Mouse (Mus musculus): ENCODE results near the gene Sema4d. TPM values are rescaled to one million over a fixed set of nuclear protein-coding genes. Genes with fewer than 3 reads are reported as not detected.

Gene Sema4d
- polyA plus RNA-seq, 1 experiment from 2014 or later, result 26.5 TPM

DNA sequence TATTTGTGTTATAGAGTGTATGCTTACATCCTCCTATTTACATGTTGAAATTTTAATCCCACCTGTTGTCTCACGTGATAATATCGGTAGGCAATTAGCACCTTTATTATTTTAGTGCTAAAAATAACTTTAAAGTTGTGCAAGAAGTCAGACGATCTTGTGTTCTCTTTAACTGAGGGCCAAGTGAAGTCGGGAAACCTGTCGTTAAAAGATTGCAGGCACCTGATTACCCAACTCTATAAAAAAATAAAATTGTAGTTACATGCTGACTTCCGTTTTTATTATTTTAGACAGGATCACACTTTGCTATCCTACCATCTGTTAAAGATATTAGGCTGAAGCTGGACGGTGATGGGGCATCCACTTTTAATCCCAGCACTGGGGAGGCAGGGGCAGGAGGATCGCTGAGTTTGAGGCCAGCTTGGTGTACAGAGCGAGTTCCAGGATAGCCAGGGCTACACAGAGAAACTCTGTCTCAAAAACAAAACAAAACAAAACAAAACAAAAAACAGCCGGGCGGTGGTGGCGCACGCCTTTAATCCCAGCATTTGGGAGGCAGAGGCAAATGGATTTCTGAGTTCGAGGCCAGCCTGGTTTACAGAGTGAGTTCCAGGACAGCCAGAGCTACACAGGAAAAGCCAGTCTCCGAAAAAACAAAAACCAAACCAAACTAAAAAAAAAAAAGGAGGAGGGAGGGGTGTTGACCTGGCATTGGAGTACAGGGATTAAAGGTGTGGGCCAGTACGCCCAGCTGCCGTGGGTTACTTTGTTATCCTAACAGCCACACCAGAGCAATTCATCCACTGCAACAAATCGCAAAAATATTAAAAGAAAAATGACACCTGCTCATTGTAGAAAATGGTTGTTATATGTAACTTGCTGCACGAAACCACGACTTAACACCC, 149.4 kb downstream of the Sema4d start:
- H3K27me3 ChIP-seq, result no peaks in the 10 kb centered on the region
- ChIA-PET CTCF (no interaction called here), POLR2A (no interaction called here)
- no peak for DNase-seq (ENCODE audit: low read depth, low spot score)
- in situ Hi-C loops (cut with MboI; ENCODE audit: low pct_unique_long_range_greater_than_20kb), result loop anchor here (25.0 kb wide), 1 partner anchor 843 kb away; no protein-coding TSS in a partner anchor
- no peak for ATAC-seq
- no peak for TF ChIP-seq CTCF (IDR thresholded peaks at IDR 0.05)

DNA sequence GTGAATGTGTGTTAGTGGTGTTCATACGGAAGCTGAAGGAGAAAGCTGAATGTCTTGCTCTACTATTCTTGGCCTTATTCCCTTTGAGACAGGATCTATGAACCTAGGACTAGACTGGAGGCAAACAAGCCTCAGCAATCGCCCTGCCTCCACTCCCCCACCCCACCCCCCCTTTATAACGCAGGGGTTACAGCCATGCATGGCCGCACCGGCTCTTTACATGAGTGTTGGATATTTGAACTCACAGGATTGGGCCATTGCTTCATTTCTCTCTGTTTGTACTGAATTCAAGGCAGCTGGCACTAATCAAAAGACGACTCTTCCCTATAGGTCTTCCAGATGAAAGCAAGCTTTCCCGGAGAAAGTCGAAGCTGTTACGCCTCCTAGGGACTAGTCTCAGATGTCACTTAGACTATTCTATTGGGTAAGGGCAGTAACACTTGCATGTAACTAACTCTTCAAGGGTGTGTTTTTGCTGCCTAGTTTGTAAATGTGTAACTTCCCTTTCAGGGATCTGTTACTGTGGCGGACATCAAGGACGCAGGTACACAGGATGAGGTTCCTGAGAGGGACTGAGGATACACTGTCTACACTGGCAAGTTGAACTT, 151.3 kb downstream of the Sema4d start:
- DNase-seq (ENCODE audit: low read depth, low spot score) (no peak), ATAC-seq (no peak)
- no peaks in the 10 kb centered on the region for H3K27me3 ChIP-seq
- CTCF ChIA-PET, result no interaction called here
- in situ Hi-C loops (cut with MboI; ENCODE audit: low pct_unique_long_range_greater_than_20kb), result loop anchor here (25.0 kb wide), 1 partner anchor 845 kb away; no protein-coding TSS in a partner anchor
- POLR2A ChIA-PET, result no interaction called here
- TF ChIP-seq CTCF (IDR thresholded peaks at IDR 0.05), result no peak

DNA sequence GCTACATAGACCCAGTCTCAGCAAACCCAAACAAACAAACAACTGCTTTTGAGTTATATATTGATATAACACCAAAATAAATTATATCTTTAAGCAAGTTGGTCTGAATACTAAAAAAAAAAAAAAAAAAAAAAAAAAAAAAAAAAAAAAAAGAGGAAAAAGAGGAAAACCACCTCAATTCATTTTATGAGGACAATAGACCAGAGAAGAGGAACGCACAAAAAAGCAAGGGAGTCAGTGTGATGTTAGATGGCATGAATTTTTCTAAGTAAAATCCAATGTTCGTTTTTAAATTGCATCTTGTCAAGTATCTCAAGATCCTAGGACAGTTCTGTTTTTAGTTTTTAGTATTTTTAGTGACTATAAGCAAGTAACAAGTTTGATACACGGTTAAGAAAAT, 152.1 kb downstream of the Sema4d start:
- POLR2A ChIA-PET, result no interaction called here
- ATAC-seq (no peak), DNase-seq (ENCODE audit: low read depth, low spot score) (no peak)
- in situ Hi-C loops (cut with MboI; ENCODE audit: low pct_unique_long_range_greater_than_20kb), result loop anchor here (25.0 kb wide), 1 partner anchor 846 kb away; no protein-coding TSS in a partner anchor
- CTCF ChIA-PET, result interaction anchor here (0.9 to 1.0 kb wide), 2 partner anchors 11 to 195 kb away, joined by 3 to 4 read pairs; no protein-coding TSS in a partner anchor
- TF ChIP-seq CTCF (IDR thresholded peaks at IDR 0.05), result no peak
- H3K27me3 ChIP-seq, result no peaks in the 10 kb centered on the region

DNA sequence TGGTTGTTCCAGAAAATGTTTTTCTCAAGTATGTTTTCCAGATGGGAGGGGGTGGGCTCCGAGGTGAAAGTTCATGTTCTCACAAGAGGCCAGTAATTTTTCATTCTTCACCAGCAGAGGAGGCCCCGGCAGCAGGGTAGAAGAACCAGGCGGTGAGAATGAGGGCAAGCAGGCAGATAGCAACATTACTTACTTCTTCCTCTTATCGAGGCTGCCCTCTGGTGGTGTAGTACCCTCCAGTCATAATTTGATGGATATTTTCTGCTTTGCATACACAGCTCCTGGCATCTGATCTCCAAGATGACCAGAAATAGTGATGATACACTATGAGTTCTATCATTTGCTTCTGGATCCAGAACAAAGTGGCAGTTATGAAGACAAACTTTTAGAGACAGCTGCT, 154.6 kb downstream of the Sema4d start:
- CTCF ChIA-PET, result no interaction called here
- DNase-seq (ENCODE audit: low read depth, low spot score), result no peak
- in situ Hi-C loops (cut with MboI; ENCODE audit: low pct_unique_long_range_greater_than_20kb), result loop anchor here (25.0 kb wide), 1 partner anchor 848 kb away; no protein-coding TSS in a partner anchor
- ATAC-seq, result no peak
- POLR2A ChIA-PET, result no interaction called here
- H3K27me3 ChIP-seq, result no peaks in the 10 kb centered on the region
- TF ChIP-seq CTCF (IDR thresholded peaks at IDR 0.05), result no peak

Other genes with a start within 250 kb of the Sema4d start
- gene Shc3, start 224.3 kb downstream of the Sema4d start, polyA plus RNA-seq (2021), result 0.04 TPM
- 84.0 TPM for gene Cks2, start 148.5 kb downstream of the Sema4d start, polyA plus RNA-seq (2021)
- 16.1 TPM for gene Secisbp2, start 142.1 kb downstream of the Sema4d start, polyA plus RNA-seq (2021)
- gene Gadd45g, start 52.9 kb upstream of the Sema4d start, polyA plus RNA-seq (2021), result 165 TPM